Mouse (Mus musculus) CD8-positive naive resting alpha-beta T cell, adult 2 months (primary cell): Measurements from ENCODE around the gene Bmpr1b.

Experiments used
- DNase-seq, 2 experiments: peaks; one replicate each; pipeline ENCODE4 v3.0.0; 2022; ENCODE audit warnings: low read depth in 2 of 2, low spot score in 2 of 2

Bmpr1b gene

DNA sequence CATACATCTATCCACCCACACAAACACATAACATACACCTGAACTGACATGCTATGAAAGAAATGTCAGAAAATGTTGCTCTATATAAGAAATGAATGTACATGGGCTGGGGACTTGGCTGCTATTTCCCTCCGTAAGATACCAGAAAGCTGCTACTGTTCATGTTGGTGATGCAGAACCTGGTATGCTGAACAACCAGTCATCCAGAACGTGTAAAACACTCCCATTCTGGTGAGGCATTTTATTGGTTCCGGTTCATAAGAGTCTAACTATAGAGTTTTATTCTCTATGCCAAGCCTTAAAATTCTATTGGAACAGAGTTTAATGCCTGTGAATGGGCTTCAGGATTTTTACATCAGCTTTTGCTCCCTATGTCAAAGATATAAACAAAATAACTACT lies 55.0 kb downstream of the Bmpr1b start:
- no peak for DNase-seq

DNA sequence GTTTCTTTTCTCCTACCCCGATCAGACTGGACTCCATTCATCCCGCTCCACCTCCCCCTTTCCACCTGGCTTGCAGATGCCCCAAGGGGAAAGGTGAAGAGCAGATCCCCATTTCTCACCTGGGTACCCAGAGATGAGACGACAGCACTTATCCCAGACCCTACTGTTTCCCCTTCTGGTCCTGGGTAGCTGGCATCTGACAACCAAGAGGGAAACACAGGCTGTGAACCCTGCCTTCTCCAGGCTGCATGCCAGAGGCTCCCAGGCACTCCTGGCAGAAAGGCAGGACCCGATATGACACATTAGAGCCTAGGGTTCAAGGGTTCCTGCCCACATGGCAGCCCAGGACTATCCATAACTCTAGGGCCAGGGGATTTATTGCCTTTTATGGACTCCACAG lies 56.0 kb downstream of the Bmpr1b start:
- no peak for DNase-seq

GRCm38 (mm10) chr3:142106227-142106626 lies 63.0 kb downstream of the Bmpr1b start:
- DNase-seq: no peak

DNA sequence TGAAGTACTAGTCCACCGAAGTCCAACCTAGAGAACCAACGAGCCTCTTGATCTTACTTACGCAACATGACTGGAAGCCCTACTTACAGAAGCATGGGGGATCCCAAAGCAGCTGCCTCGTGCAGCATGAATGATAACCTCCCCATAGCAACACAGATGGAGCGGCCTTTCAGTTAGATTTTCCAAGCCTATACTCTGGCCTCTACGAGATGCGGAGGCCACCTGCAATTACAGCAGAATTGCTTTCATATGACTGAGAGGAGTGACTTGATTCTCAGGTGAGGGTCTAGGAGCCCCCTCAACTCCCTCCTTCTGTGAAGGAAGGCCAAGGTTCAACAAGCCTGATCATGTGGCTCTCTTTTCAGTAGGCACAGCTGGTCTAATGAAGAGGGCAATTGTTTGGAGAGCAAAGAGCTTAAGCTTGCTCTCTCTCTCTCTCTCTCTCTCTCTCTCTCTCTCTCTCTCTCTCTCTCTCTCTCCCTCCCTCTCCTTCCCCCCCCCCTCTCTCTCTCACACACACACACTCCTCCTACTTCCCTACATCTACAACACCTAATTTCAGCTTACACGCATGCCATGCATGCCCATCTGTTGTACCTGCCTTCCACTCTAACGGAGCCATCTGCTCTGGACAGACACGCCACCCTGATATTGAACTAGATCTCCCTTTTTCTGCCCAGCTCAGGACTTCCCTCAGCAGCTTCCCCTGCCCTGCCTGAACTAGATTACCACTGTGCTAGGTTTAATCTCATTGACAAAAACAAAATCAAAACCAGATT lies 65.0 kb downstream of the Bmpr1b start:
- no peak for DNase-seq

- DNase-seq: no peak
Measured at GRCm38 (mm10) chr3:142103622-142104021, 65.6 kb downstream of the Bmpr1b start.

- no peak for DNase-seq
Measured at GRCm38 (mm10) chr3:142099151-142099550, 70.1 kb downstream of the Bmpr1b start.

DNA sequence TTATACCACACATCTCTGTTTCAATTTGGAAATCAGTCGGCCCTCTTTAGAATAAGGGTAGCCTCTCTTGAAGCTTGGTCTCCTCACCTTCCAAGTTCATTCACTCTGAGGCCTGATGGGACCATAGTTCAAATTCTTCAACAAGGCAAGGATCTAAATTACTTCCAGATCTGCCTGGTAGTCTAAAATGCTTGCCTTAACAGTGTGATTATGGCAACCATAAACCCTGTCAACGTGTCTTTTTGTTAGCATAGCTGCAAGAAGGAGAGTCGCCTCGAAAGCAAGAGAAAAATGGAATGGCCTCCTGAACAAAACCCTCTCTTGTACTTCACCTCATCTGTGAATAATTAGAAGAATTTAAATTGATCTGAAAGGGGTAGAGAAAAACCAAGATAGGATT lies 75.2 kb downstream of the Bmpr1b start:
- DNase-seq: no peak

DNA sequence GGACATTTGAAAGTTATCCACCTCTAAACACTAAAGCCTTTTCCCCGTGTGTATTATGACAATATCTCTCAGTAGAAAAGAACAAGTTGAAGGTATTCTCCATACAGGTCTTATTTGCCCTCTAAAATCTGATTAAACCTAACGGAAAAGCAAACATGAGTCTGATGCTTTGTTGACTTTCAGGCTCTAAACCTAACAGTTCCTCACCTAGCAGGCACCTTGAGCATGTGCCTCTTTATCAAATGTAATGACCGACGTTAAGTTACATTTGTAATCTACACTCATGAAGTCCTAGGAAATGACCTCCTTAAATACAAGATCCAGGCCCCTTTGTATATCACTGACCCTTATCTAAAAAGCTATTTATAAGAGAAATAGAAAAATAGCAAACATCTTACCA lies 79.5 kb downstream of the Bmpr1b start:
- no peak for DNase-seq

DNA sequence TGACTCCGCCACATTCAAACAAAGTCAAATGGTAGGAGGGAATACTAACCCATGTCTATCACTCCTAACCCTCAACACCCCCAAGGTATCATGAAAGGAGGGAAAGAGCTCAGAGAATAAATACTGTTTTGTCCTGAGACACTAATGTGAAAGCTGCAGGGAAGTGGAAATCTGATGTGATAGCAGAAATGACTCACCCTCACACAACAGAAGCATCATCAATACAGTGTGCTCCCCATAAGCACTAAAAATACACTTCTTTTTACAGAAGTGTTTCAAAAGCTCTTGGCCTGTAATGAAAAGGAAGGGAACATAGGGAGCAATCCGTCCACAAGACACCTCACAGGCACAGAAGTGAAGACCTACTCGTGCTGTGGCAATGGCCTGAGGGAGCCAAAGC lies 83.3 kb downstream of the Bmpr1b start:
- no peak for DNase-seq

DNA sequence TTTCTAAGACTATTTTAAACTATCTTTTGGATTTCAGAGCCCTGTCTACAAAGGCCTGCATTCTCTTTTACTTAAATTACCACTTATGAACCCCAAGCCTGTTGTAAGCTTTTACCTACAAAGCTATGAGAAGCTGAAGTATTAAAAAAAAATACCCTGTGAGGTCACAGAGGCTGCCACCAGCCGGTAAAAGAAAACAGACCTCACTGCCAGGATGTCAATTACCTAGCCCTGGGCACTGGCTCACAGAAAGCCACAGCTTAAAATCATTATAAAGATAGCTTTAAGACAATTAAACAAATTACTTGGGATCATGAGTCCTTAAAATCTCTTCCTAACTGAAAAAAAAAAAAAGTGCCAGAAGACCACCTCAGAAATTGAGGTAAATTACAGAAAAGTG lies 85.1 kb downstream of the Bmpr1b start:
- DNase-seq: no peak

DNA sequence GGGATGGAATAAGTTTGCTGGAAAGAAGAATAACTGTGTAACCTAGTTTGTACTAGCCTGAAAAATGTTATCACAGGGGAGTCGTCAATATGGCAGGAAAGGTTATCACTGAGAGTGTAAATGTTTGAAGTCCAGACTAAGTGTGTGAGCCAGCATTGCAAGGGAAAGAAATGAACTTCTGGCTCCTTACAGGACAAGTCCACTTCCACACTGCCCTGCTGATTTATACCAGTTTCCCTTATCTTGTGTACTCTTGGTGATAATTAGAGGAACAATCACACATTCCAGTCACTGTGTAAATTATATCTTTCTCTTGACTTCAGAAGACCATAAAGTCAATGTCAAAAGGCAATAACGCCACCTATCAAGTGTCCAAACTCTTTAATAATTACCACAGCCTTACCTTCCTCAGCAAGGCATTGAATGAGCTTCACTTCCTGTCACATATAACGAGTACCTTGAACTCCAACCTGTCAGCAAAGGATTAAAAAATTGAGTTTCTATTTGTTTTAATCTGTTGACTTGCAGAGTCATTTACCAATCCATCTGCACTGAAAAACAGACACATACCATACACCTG lies 91.4 kb downstream of the Bmpr1b start:
- no peak for DNase-seq

DNA sequence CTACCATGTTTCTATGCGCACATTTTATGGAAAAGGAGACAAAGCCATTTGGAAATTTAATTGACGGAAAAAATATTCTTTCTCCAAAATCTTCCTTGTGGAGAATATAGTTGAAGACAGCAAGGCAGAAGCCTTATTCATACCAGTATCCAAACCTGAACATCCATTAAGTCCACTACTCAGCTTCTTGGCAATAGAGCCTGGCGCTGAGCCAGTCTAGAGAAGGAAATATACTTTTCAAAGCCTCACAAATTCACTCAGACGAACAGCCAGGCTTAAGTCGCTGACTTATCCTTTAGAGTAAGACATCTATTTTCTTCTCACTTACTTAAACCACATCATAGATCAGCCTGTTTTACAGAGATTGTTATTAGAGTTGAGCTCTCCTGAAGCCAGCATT lies 97.6 kb downstream of the Bmpr1b start:
- no peak for DNase-seq

GRCm38 (mm10) chr3:142066792-142067346 lies 102.4 kb downstream of the Bmpr1b start:
- no peak for DNase-seq

- DNase-seq: no peak
Measured at GRCm38 (mm10) chr3:142065111-142065510, 104.1 kb downstream of the Bmpr1b start.

GRCm38 (mm10) chr3:142063536-142064226 lies 105.5 kb downstream of the Bmpr1b start:
- no peak for DNase-seq

DNA sequence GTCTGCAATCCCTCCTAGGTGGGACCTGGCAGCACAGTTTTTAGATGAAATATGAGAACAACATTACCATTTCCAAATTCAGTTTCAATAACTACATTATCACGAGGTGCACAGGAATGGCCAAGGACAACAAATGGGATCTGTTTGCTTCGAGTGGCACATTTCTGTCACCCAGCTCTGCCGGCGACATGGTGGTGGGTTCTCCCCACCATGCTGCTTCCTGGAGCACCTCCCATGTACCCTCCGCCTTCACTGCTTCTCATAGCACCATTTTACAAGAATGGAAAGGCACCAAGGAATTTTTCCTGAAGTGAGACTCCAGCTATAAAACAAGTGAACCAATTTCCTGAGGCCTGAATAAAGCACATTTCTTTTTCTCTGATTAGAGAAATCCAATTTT lies 108.0 kb downstream of the Bmpr1b start:
- no peak for DNase-seq

DNA sequence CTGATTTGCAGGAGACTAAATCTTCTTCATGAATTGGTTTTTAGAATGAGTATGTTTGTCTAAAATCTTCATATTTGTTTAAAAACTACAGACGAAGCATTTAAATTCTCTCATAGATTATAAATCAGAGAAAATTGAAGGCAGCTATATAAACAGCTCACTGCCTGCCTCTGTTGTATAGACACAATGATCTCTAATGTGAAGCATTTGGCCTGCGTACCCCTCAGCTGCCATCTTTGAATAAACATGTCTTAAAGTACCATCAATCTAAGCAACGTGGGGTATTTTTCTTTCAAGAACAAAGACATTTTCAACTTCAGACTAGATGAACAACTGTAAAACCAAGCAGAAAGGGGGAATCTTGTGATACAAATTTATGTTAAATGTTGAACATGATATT lies 109.3 kb downstream of the Bmpr1b start:
- no peak for DNase-seq

GRCm38 (mm10) chr3:142050681-142051080 lies 118.5 kb downstream of the Bmpr1b start:
- DNase-seq: no peak

DNA sequence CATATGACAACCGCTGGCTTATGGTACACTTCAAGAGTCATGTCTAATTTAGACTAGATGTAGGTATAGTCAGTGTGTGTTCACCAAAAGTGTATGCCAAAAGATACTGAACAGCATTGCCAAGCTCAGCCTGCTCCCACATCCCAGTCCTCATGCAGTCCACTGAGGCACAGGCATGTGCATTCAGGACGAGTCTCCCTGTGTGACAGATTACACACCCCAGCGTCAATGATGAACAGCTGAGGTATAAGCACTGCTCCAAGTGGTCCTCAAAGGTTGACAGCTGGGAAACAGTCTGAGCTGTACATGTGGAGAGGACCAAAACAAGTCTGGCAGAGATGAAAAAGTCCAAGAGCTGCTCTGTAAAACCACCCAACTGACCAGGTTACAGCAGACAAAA lies 119.6 kb downstream of the Bmpr1b start:
- no peak for DNase-seq

GRCm38 (mm10) chr3:142049093-142049492 lies 120.1 kb downstream of the Bmpr1b start:
- DNase-seq: no peak

DNA sequence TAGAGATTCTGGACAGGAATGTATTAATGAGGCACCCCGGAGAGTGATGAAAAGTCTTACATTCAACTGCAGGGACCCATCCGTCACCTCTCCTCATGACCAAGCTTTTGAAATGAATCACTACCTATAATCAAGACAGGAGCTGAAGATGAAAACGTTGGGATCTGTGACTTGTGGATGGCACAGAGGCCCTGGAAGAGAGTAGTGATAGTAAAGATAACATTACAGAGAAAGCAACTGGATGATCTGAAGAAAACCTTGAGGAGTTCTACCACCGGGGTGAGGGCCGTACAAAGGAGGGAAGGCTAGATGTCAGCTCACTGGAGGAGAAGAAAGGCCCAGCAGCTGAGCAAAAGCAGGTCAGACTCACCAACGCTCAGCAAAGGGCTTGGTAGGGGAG lies 120.7 kb downstream of the Bmpr1b start:
- DNase-seq: no peak

GRCm38 (mm10) chr3:142043463-142043862 lies 125.8 kb downstream of the Bmpr1b start:
- DNase-seq: no peak
